Mouse (Mus musculus): ENCODE measurements around the gene Fbxo8. TPM values are rescaled to one million over a fixed set of nuclear protein-coding genes. Genes with fewer than 3 reads are reported as not detected.

Fbxo8 gene
- total RNA-seq (2021), result 10 to 100 TPM; 27.3 to 27.6 TPM
- long read RNA-seq, experiment 1, transcript Fbxo8-201 (6 exons, 3,571 nt), result major isoform, 11 of 19 reads
- long read RNA-seq, experiment 1, partial matches to known transcripts, result 1 of 19 reads
- long read RNA-seq, experiment 1, other reads (novel, unspliced or antisense), result 6 of 19 reads
- long read RNA-seq, experiment 2, transcript Fbxo8-201 (6 exons, 3,571 nt), result major isoform, 8 of 12 reads
- long read RNA-seq, experiment 2, partial matches to known transcripts, result 0 of 12 reads
- long read RNA-seq, experiment 2, other reads (novel, unspliced or antisense), result 3 of 12 reads

DNA sequence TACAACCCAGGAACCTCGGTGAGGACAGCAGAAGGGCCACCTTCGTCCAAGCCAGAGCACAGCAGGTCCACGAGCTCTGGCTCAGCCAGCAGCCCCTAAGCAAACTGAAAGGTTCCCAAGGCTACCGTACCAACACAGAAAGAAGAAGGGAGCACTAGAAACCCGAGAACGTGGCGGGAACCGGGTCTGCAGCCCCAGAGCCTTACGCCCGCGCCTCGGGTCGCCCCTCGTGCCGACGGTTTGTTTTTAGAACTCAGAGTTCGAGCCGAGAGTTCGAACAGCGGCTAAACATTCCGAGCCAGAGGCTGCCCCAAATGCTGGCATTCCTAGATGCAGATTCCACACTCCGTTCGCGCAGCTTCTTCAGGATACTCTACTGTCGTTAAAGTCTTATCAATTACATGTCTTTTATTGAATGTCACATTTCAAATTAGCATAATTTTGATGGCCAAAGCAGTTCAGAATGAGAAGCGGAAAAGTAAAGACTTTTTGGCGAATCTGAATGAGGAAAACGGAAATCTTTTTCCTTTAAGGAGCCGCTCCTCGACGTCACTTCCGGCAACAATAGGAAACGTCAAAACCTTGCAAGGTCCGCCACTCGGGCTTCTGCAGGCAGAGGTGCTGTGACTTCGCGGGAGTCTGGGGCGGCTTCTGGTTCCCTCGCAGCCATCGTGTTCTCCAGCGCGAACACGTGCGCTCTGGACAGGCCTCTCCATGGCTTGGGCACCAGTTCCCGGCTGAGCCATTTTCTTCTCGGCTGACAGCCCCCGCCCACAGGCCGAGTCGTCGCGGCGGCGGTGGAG lies at the start of gene Fbxo8, which contains the start of gene Cep44:
Gene Fbxo8 (plus strand): TSS at position 533 of the 803 bp plus-strand sequence.
Gene Cep44 (minus strand): TSS at position 490 of the 803 bp plus-strand sequence.
- peak; percentile 64 to 72 for DNase-seq
- intact Hi-C loops (cut with DNase I), result no loop called here

DNA sequence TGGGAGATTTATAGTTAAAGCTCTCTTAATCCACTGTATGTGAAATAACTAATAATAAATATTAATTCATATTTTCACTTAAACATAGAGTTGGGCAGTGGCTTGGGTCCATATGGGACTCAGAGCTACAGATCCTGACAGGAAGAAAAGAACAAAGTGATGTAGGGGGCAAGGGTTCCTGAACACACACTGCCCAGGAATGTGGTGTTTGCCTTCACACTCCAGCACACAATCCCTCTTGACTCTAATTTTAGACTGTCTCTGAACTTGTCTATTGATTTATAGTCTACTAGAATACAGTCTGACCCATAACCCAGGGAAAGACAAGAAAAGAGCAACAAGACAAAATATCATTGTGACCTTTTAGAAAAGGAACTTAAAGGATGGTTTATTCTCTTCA lies 49.0 kb upstream of the Fbxo8 start:
- no peak for DNase-seq
- intact Hi-C loops (cut with DNase I), result no loop called here

DNA sequence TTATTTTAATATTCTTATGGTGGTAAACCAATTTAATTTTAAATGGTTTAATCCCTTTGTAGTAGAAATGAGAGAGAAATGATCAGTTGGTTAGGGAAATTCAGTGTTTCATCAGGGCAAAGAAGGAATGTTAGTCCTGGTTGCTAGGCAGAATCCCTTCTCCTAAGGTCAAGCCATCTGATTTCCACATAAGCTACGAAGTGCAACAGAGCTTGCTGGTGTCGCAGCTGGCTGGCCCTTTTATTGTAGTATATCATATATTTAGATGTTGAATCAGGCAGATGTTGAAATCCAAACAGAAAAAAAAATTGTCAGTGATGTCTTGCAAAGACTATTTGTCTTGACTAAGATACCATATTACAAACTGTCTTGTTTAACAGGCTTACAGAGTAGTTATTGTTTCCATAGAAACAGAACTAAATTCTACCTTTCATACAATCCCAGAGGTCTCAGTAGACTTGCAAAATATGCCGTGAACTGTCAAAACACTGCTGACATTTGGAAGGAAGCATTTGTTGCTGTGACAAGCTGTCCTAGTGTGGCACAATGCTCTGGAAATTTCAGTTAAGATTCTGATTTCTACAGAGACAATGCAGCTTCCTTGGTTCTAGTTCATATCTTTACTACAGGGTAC lies 42.5 kb upstream of the Fbxo8 start:
- intact Hi-C loops (cut with DNase I), result no loop called here
- no peak for DNase-seq

DNA sequence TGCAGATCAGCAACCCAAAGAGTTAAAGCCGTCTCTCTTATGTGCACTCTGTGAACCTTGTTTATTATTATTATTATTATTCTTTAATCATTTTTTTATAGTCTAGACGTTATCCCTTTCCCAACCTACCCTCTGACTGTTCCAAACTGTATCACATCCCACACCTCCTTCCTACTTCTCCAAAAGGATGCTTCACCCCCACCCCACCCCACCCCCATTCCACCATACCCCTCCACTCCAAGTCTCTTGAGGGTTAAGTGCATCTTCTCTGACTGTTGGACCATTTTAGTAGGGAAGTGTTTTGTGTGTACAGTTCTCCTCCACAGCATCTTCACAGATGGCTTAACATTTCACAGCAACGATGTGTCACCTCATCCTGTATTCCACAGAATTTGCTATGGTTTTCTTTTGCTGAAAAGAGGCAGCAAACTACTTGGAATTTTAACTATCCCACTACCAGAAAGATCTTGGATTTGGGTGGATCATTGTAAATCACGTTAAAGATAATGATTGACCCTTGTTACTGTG lies 41.9 kb upstream of the Fbxo8 start:
- intact Hi-C loops (cut with DNase I), result no loop called here
- DNase-seq, result no peak

DNA sequence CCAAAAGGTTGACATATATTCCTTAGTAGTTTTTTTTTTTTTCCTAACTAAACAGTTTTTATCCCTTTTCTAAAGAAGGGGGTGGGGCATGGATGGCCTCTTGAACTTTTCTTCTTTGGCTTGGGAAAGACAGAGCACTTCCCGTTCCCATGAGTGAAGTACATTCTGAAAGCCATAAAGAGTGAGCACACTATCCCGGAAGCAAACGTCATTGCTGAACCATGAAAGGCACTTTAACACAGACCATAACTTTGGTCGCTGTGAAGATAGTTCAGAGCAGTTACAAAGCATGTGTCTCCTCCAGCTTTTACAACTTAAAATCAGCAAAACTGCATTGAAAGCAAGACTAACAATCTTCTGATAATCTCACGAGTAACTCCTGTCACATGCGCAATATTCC lies 32.0 kb upstream of the Fbxo8 start:
- intact Hi-C loops (cut with DNase I), result no loop called here
- no peak for DNase-seq

DNA sequence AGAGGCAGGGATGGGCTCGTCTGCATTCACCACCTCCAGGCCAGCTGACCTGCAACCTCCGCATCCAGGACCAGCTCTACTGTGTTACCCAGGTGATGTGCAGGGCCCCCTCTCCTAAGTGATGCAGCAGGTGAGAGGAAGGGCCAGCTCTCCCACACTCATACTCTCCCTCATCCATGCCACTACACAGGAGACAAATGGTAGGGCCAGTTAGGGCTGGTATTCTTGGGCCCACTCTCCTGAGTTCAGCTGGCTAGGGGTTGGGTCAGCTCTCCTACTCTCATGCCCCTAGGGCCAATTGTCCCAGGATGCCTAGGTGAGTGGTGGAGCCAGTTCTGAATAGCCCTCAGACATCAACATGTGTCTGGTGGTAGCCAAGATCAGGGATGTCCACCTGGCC lies 30.6 kb upstream of the Fbxo8 start:
- no peak for DNase-seq
- intact Hi-C loops (cut with DNase I), result no loop called here

DNA sequence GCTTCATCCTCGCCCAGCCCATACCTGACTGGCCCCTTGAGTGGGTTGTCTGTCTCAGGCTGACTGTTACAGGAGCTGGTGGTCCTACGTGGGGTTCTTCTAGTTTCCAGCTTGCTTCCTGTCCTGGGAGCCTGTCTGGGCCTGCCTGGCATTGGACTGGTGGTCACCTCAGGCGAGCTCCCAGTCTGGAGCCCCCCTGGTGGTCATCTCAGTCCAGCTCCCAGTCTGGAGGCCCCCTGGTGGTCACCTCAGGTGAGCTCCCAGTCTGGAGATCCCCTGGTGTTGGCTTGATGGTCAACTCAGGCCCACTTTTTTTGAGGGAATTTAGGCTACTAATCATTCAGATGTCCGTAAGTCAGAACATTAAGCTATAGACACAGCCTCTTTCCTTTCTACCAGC lies 29.8 kb upstream of the Fbxo8 start:
- intact Hi-C loops (cut with DNase I), result no loop called here
- DNase-seq, result no peak

DNA sequence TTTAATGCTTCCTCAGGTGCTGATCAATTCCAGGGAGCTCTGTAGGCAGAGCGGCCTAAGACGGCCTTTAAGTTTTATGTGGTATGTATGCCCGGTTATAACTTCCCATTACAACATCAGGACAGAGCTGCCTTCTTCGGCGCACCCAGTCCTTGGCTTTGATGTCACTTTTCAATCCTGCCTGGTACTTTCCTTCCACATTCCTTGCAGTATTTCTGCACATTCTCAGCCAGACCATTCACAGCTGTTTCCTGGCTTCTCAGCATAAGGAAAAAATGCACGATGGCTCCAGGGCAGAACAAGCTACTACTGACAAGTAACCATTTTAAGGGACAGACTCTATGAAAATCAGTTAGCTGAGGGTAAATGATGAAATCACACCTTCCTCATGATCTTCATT lies 22.0 kb upstream of the Fbxo8 start:
- no peak for DNase-seq
- intact Hi-C loops (cut with DNase I), result loop anchor here (5.0 kb wide), 1 partner anchor 83 kb away; no protein-coding TSS in a partner anchor

DNA sequence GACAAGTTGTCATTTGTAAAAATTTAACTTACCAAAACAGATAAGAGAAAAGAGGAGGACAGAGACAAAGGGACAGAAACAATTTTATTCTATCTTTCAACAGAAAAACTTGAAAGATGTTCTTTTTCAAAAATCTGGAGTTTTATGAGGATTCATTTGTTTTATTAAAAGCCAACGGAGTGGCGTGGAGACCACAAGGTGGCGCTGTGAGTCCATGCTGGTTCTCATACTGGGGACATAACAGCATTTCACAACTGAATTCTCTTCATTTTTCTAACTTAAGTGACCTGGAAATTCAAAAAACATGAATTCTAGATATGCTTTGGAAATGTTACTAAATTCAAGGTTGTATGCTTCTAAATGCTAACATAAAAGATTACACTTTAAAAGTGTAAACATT lies 20.5 kb upstream of the Fbxo8 start:
- DNase-seq, result peak; percentile 20 to 36
- intact Hi-C loops (cut with DNase I), result no loop called here

DNA sequence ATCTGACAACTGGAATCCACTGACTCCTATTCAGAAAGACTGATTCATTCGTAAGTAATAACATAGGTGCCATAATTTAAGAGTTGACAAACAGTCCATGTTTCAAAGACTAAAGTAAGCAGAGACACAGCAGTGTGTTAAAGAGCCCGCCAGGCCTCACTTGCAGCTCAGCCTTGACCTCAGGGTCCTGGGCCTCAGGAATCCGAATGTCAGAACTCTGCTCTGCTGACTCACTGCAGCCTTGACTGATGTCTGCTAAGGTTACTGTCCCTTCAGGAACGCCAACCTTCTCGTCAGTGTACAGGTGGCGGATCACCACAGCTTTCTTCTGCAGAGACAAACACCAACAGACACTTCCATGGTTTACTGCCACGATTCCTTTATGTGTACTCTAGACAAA lies 10.2 kb upstream of the Fbxo8 start:
- intact Hi-C loops (cut with DNase I), result no loop called here
- no peak for DNase-seq

DNA sequence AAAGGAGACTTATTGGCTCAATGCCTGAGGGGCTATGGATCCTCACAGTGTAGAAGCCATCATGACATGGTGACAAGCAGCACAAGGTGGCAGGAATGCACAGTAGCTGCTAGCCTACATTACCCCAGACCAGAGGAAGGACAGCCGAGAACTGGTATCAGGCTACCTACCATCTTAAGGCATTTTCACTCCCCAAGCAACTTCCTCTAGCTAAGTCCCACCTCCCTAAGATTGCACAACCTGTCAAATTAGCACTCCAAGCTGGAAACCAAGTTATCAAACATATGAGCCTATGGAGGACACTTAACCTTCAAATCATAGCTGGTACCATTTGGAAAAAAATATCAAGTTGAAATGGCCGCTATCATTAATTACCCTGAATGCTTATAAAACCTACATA lies 3.0 kb upstream of the Fbxo8 start:
- DNase-seq, result no peak
- intact Hi-C loops (cut with DNase I), result no loop called here

DNA sequence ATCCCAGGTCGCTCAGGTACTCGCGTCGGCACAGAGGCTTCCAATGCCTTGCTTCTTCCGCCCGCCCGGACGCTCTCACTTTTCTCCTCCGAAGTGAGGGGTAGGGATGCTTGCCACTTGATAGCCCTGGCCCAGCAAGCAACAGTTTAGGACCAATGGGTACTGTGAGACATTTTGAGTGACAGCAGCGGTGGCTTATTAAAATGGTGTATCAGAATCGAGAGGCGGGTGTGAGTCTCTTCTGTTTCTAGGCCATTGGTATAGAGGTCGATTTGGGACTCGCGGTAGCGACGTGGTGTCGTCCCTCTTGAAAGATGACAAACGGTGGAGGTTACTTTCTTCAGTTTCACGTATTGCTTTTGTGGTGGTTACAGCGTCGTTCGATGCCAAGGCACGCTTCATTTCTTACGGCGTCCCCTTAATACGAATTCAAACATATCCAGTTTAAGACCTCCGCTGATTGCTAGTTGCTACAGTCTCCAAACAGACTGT lies 517 bp downstream of the Fbxo8 start:
- peak; percentile 73 to 78 for DNase-seq
- intact Hi-C loops (cut with DNase I), result no loop called here

DNA sequence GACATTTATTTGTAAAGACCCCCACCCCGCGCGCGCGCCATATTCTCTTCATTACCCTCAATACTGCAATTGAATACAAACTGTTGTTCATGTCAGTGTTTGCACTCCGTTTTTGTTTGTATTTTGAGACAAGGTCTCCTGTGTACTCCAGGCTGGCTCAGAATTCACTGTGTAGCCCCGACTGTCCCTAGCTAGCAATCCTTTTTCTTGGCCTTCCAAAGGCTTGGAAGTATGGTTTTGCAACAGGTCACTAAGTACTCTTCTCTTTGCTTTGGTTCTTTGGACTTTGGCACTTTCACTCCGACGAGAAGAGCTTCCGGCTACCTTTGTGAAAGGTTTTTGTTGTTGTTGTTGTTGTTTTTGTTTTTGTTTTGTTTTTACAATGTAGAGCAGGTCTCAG lies 1.2 kb downstream of the Fbxo8 start:
- no peak for DNase-seq
- intact Hi-C loops (cut with DNase I), result no loop called here

DNA sequence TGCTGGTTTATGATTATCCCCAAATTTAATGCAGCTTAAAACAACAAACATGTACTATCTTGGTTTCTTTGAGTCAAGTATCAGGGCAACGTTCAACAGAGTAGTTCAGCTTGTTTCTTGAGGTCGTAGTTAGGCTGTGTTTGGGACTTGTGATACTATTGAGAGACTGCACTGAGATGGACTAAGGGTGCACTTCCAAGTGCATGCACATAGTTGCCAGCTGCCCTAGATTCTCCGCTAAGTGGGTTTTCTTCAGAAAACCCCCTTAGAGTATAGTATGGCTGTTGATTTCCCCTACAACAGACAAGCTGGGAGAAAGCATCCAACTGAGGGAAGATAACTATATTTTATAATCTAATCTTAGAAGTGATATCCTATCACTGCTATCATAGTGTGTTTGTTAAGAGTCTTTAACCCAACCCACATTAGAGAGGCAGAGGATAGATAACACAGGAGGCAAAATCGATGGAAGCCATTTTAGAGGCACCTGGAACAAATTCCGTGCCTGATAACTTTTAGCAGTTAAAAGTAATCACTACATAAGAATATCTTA lies 1.7 kb downstream of the Fbxo8 start:
- intact Hi-C loops (cut with DNase I), result no loop called here
- DNase-seq, result no peak

DNA sequence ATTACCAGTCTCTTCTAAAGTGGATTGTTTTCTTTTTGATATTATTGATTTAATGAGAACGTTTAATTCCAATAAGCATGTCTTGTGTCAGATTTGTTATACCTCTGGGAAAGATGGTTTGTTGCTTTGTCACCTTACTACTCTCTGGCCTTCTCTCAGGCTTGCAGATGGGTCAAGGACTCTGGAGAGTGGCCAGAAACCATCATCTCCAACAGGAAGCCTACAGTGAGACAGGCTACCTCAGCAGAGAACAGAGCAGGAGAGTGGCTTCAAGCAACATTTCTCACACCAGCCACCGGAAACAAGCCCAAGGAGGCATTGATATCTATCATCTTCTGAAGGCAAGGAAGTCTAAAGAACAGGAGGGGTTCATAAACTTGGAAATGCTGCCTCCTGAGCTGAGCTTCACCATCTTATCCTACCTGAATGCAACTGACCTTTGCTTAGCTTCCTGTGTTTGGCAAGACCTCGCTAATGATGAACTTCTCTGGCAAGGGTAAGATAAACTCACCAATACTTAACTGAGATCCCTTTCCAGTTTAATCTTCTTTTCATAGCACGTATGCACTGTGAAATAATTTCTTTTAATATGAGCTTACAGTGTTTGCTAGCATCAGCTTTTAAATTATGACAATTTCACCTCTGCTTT lies 13.6 kb downstream of the Fbxo8 start:
- intact Hi-C loops (cut with DNase I), result no loop called here
- no peak for DNase-seq

DNA sequence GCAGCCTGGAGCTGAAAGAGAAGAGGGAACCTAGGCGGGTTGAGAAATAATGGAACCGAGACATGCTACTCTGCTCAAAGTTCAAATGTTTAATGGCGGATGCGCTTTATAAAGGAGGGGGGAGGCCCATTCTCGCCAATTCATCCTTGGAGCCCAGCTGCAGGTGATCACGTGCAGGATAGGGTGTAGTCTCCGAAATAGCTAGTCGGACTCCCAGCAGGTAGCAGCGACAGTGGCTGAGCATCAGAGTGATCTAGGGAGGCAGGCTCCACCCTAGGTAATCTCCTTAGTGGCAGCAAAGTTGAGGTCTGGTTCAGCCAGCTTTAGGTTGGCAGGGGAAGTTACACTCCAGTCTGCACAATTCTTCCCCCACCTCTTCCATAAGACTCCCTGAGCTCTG lies 16.0 kb downstream of the Fbxo8 start:
- no peak for DNase-seq
- intact Hi-C loops (cut with DNase I), result no loop called here

DNA sequence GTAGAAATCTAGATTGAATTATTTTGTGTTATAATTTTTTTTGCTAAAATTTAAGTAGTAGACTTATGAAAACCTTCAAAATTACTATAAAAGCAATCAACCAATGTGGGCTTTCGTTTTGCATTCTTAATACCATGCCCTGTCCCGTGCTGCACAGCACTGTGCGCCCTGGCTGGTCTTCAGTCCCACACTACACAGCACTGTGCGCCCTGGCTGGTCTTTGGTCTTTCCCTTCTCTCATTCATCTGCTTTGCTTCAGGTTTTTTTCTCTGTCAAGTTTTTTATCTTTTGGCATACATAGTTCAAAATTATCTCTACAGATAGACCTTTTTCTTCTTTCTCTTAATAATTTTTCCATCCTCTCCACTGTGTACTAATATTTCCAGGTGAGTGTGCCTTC lies 30.0 kb downstream of the Fbxo8 start:
- no peak for DNase-seq

DNA sequence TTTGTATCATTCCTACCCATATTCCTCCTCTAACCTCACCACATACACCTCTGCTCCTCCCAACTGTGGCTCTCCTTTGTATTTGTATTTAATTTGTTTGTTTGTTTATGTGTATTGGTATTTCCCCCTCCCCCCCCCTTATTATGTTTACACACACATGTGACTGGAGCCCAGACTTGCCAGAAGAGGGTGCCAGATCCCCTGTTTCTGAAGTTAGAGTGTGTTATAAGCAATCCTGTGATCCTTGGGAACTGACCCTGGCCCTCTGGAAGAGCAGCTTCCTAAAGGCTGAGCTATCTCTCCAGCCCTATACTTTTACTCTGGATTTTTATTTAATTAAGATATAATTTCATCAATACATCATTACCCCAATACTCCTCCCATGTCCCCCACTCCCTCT lies 32.0 kb downstream of the Fbxo8 start:
- intact Hi-C loops (cut with DNase I), result no loop called here

More for the DNA sequence above, 30.0 kb downstream of the Fbxo8 start:
- intact Hi-C loops (cut with DNase I), result no loop called here

DNA sequence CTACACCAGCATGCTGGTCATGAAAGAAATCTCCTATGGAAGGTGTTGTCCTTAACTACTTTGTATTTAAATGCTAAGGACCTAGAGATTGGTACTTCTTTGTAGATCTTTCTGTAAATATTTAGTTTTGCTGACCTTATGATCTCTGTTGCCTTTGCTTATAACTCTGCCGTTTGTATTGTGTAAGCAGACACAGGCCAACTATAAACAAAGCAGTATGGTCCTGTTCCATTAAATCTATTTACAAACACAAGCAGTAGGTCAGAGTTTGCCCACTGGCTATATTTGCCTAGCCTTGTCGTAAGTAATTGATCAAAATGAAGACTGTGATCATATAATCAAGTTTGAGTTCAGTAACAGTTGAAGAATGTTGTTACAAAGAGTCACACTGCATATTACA lies 38.1 kb downstream of the Fbxo8 start:
- intact Hi-C loops (cut with DNase I), result no loop called here
- no peak for DNase-seq

More for the DNA sequence above, 32.0 kb downstream of the Fbxo8 start:
- DNase-seq, result no peak

DNA sequence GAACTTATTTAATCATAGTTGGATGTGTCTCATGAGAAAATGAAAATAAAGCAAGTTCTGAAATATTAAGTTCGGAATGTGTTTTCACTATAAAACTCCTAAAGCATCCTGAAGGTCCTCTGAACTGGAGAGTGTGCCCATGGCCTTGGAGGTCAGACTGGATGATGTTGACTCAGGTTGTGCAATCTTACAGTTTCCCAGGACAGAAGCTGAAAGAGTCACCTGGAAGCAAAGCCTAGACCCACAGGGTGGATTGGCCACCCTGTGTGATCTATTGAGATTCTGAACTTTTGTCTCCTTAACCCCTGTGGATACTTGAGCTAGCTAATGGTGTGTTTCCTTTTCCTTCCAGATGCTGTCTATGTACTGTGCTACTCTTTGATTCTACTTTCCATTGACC lies 40.2 kb downstream of the Fbxo8 start:
- no peak for DNase-seq
- intact Hi-C loops (cut with DNase I), result no loop called here

Data from gastrocnemius, postnatal 36 days (tissue).